Mouse (Mus musculus): ENCODE data around the gene Nyap1.

- TF ChIP-seq CTCF (conservative IDR thresholded peaks at IDR 0.05; ENCODE audit: insufficient read depth, insufficient read length, low read depth, low read length), result no peak
- TF ChIP-seq POLR2A (IDR thresholded peaks at IDR 0.05; ENCODE audit: low read depth, low read length), result no peak
These were observed 6.9 kb downstream of the Nyap1 start for GRCm38 (mm10) chr5:137734289-137735061.

Measured in kidney, adult 2 months (tissue).